Mouse (Mus musculus) E14TG2a.4 (cell line): Measurements from ENCODE around the gene Sh2d1b2.

Experiments
- CTCF ChIP-seq: conservative IDR thresholded peaks from 2 replicates; pipeline ENCODE4 v1.5.1; 2014; ENCODE audit warnings: low read length
- NANOG ChIP-seq: IDR thresholded peaks from 2 replicates; pipeline ENCODE4 v1.6.1; 2014; ENCODE audit warnings: borderline replicate concordance, low read length, mixed read lengths
- POU5F1 ChIP-seq: IDR thresholded peaks from 2 replicates; pipeline ENCODE4 v1.6.1; 2014; ENCODE audit warnings: low read length, borderline replicate concordance

GRCm38 (mm10) chr1:170255560-170255910, 23.0 kb downstream of the Sh2d1b2 start:
- TF ChIP-seq CTCF = no peak
- no peak for TF ChIP-seq POU5F1
- TF ChIP-seq NANOG = no peak
